Mouse (Mus musculus): ENCODE measurements around the gene Gm648.

DNA sequence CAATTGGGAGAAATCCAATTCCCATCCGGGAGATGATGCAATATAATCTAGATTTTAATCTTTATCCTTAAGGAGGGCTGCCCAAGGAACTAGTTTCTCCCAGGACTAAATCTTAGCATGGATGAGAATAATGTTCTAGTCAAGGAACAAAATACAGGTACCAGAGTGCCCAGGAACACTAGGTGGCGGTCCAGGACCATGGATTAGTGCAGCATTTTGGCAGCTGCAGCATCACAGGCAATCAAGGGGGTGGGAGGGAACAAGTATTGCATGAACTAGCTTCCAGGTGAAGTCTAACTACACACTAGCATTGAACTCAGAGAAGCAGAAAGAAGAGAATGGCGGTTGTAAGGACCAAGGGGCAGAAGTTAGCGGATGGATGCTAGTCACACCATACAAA is 12.2 kb downstream of the Gm648 start:
- no peak for TF ChIP-seq POLR2A (IDR thresholded peaks at IDR 0.05; ENCODE audit: low read depth, low read length)
- peak; percentile 61 for TF ChIP-seq CTCF (conservative IDR thresholded peaks at IDR 0.05; ENCODE audit: insufficient read depth, insufficient read length, low read depth, low read length)

Measured in kidney, adult 2 months (tissue).